Mouse (Mus musculus) Patski (cell line): ENCODE data around the gene Dach1. TPM values are rescaled to one million over a fixed set of nuclear protein-coding genes. Genes with fewer than 3 reads are reported as not detected.

ENCODE experiments used
- ATAC-seq: fragments of 100-300 bp; one replicate; pipeline ENCODE4 v1.8.0; 2021
- CTCF ChIA-PET: fragments of 350-600 bp; sonication (Branson Sonifier 250); formaldehyde crosslinking; loops from one replicate; lab custom pipeline; 2022; ENCODE audit warnings: inconsistent platforms; lab: Charles Lee
- POLR2A ChIA-PET: fragments of 350-600 bp; sonication (Branson Sonifier 250); formaldehyde crosslinking; loops from one replicate; lab custom pipeline; 2022; ENCODE audit warnings: antibody characterized with exemption, inconsistent platforms; lab: Charles Lee
- DNase-seq: peaks from one replicate; pipeline ENCODE4 v3.0.0-alpha.2; 2011; ENCODE audit warnings: low read depth, low spot score
- H3K27me3 ChIP-seq: fragments of 371-371 bp; one replicate; pipeline ENCODE4 v1.5.1; 2021
- CTCF ChIP-seq: fragments of 100-300 bp; IDR thresholded peaks from one replicate; pipeline ENCODE4 v1.5.1; 2021
- in situ Hi-C: fragments of 300-500 bp; cut with MboI; formaldehyde crosslinking; loops from 3 replicates; pipeline ENCODE4 v1.11.1; 2018; ENCODE audit warnings: low pct_unique_long_range_greater_than_20kb, mixed read lengths
- polyA plus RNA-seq: library from polyadenylated mRNA; unstranded; gene quantifications from one replicate; pipeline ENCODE4 v1.2.3, GENCODE M21; 2021

Dach1 gene
- polyA plus RNA-seq, 1 experiment from 2014 or later, result 0.22 TPM

GRCm38 (mm10) chr14:97743252-97743651 is 426.3 kb downstream of the Dach1 start:
- DNase-seq, result no peak
- ChIA-PET CTCF (interaction anchor here (1.0 to 1.7 kb wide), 2 partner anchors 47 to 114 kb away, joined by 3 read pairs; no protein-coding TSS in a partner anchor), POLR2A (no interaction called here)
- no peak for TF ChIP-seq CTCF
- H3K27me3 ChIP-seq, result no peaks in the 10 kb centered on the region
- no peak for ATAC-seq
- in situ Hi-C loops, result no loop called here

- no peaks in the 10 kb centered on the region for H3K27me3 ChIP-seq
- no peak for TF ChIP-seq CTCF
- DNase-seq (no peak), ATAC-seq (no peak)
- CTCF ChIA-PET, result no interaction called here
- in situ Hi-C loops, result no loop called here
- POLR2A ChIA-PET, result no interaction called here
Measured at GRCm38 (mm10) chr14:97742785-97743184, 426.8 kb downstream of the Dach1 start.
